Mouse (Mus musculus) heart, embryonic 15.5 days (tissue): Measurements from ENCODE around the gene Ccdc184. TPM values are rescaled to one million over a fixed set of nuclear protein-coding genes. Genes with fewer than 3 reads are reported as not detected.
A peak's percentile ranks its signal among the peaks of the same experiment; 100 is the strongest.

Source experiments
- ATAC-seq: fragments of 200-750 bp; cut with Nextera tagmentation; replicated peaks from 2 replicates; pipeline ENCODE4 v1.8.0; 2017; ENCODE audit warnings: low read depth, moderate TSS enrichment; ENCODE audit not compliant: insufficient number of reproducible peaks, insufficient read depth, low FRiP score
- H3K27ac ChIP-seq: fragments of 300-500 bp; sonication (generic); 2 replicates; pipeline ENCODE4 v1.5.1; 2015; ENCODE audit warnings: mild to moderate bottlenecking, inconsistent platforms
- H3K27me3 ChIP-seq: fragments of 300-500 bp; sonication (generic); 2 replicates; pipeline ENCODE4 v1.6.1; 2015; ENCODE audit warnings: inconsistent platforms
- H3K36me3 ChIP-seq: fragments of 300-500 bp; sonication (generic); 2 replicates; pipeline ENCODE4 v1.6.1; 2015; ENCODE audit warnings: mild to moderate bottlenecking, inconsistent platforms
- H3K4me1 ChIP-seq: fragments of 300-500 bp; sonication (generic); replicated peaks from 2 replicates; pipeline ENCODE4 v1.6.1; 2015; ENCODE audit warnings: inconsistent platforms
- H3K4me2 ChIP-seq: fragments of 300-500 bp; sonication (generic); 2 replicates; pipeline ENCODE4 v1.6.1; 2015; ENCODE audit warnings: inconsistent platforms, mild to moderate bottlenecking, moderate library complexity
- H3K4me3 ChIP-seq: fragments of 300-500 bp; sonication (generic); 2 replicates; pipeline ENCODE4 v1.5.1; 2015; ENCODE audit warnings: mild to moderate bottlenecking, inconsistent platforms
- H3K9ac ChIP-seq: fragments of 300-500 bp; sonication (generic); 2 replicates; pipeline ENCODE4 v1.6.1; 2015; ENCODE audit warnings: mild to moderate bottlenecking, inconsistent platforms
- H3K9me3 ChIP-seq: fragments of 300-500 bp; sonication (generic); replicated peaks from 2 replicates; pipeline ENCODE4 v1.6.1; 2016; ENCODE audit warnings: inconsistent platforms
- WGBS: fragments of 180-500 bp; shearing (Covaris S2); methylation state at CpG from one replicate; pipeline ENCODE4 v1.1.7; 2015; ENCODE audit warnings: mixed read lengths; 5-methylcytosine and 5-hydroxymethylcytosine counted together
- polyA plus RNA-seq: library from polyadenylated mRNA; unstranded; fragments of >200 nt; fragmentation: Nextera tagmentation; extraction: Ambion mirVana; gene quantifications from 2 replicates; pipeline ENCODE4 v1.2.1, GENCODE M21; 2015

Ccdc184 gene
- polyA plus RNA-seq, 1 experiment from 2014 or later = 1.6 TPM

DNA sequence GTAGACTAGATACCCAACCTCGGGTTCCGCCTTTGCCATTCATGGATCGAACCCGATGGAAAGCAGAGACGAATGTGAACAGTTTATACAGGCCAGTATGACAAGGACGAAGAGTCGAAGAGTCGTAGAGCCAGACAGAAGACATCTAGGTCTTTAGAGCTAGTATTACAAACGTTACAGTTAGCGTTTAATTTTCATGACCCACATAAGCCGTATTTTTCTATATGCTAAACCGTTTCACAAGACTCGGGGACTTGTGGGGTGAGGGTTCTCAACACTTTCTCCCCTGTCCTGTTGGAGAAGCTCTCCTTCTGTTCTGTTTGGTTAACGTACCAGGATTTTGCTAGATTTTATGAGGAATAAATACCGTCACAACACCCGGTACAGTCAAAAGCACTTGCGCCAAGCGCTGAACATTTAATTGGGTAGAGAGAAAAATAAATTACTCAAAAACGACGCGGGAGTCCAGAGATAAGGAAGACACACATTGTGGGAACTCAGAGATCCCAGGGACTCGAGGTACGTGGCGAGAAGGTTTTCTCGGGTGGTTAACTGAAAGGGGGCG is 13.7 kb downstream of the Ccdc184 start:
- Histone ChIP-seq H3K9ac (peak overlapping the region; percentile 48), H3K4me1 (peaks cover 12% of the 10 kb centered on the region), H3K9me3 (no peaks in the 10 kb centered on the region), H3K27me3 (no peaks in the 10 kb centered on the region), H3K4me2 (peak overlapping the region; percentile 70), H3K4me3 (peak overlapping the region; percentile 49), H3K36me3 (no peaks in the 10 kb centered on the region), H3K27ac (peak overlapping the region; percentile 90)
- no peak for ATAC-seq
- WGBS = 7% methylated on average over 26 of the region's 26 CpGs

GRCm38 (mm10) chr15:98181132-98181711 is 14.3 kb downstream of the Ccdc184 start:
- Histone ChIP-seq H3K27me3 (no peaks in the 10 kb centered on the region; the same call in 1 of the 2 replicates), H3K9me3 (no peaks in the 10 kb centered on the region), H3K9ac (peak overlapping the region; percentile 48), H3K27ac (peak overlapping the region; percentile 90), H3K36me3 (no peaks in the 10 kb centered on the region), H3K4me3 (peak overlapping the region; percentile 49), H3K4me2 (peak overlapping the region; percentile 70), H3K4me1 (peaks cover 12% of the 10 kb centered on the region)
- ATAC-seq = peak; percentile 98
- under 1% methylated on average over 30 of the region's 30 CpGs for WGBS

GRCm38 (mm10) chr15:98181856-98182570 is 15.1 kb downstream of the Ccdc184 start:
- Histone ChIP-seq H3K4me2 (peak overlapping the region; percentile 70), H3K4me3 (no peak overlapping the region; the same call in 1 of the 2 replicates), H3K4me1 (peaks cover 12% of the 10 kb centered on the region), H3K27me3 (no peaks in the 10 kb centered on the region; the same call in 1 of the 2 replicates), H3K36me3 (no peaks in the 10 kb centered on the region), H3K9ac (no peak overlapping the region; the same call in 1 of the 2 replicates), H3K27ac (peak overlapping the region; percentile 90; the same call in 1 of the 2 replicates), H3K9me3 (no peaks in the 10 kb centered on the region)
- WGBS = 54% methylated on average over 12 of the region's 12 CpGs
- no peak for ATAC-seq

DNA sequence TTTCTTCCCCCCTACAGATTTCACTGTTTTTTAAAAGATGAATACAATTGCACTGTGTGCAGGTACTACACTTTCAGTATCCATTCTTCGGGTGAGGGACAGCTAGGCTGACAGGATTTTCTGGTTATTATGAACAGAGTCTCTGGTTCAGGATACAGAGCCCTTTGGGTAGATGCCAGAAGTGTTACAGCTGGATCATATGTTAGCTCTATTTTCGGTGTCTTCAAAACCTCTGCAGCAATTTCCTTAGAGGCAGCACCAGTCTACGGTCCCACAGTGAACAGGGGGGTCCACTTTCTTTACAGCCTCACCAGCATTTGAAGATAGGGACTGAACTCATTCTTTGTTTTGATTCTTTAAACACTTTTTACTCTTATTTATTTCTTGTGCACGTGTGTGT is 17.5 kb downstream of the Ccdc184 start:
- Histone ChIP-seq H3K27ac (no peak overlapping the region), H3K9ac (no peak overlapping the region), H3K27me3 (no peaks in the 10 kb centered on the region; the same call in 1 of the 2 replicates), H3K4me3 (no peak overlapping the region), H3K4me2 (no peak overlapping the region), H3K9me3 (no peaks in the 10 kb centered on the region), H3K4me1 (peaks cover 12% of the 10 kb centered on the region), H3K36me3 (no peaks in the 10 kb centered on the region)
- 47% methylated on average over 4 of the region's 4 CpGs for WGBS
- no peak for ATAC-seq

DNA sequence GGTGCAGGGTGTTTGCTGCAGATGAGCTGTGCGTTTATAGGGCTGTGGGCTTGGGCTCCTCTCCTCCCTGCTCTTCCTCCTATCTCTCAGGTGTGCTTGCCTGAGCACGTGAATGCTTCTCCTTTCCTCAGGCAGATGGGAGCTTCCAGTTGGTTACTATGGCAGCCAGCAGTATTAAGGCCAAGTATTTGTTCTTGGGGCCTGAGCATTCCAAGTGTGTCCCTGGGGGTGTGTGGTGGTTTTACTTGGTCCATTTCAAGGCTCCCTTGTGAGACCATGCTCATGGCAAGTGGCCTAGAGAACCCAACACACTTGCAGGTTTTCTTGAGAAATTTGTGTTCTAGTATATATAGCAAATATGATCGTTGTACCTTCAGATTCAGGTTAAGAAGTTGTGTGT is 28.5 kb downstream of the Ccdc184 start, which contains the start of gene Olfr288:
Olfr288 (minus strand) TSS at position 101 of the 400 bp plus-strand sequence.
- H3K9ac ChIP-seq = no peak within 1 kb of the TSS
- no peak within 1 kb of the TSS for H3K27ac ChIP-seq
- WGBS = 67% methylated on average over 3 of the region's 3 CpGs
- H3K36me3 ChIP-seq = no peaks in the 10 kb centered on the region
- no peak; the same call in 1 of the 2 replicates for ATAC-seq
- H3K9me3 ChIP-seq = no peaks in the 10 kb centered on the region
- H3K4me1 ChIP-seq = no peaks in the 10 kb centered on the region
- no peak within 1 kb of the TSS for H3K4me2 ChIP-seq
- no peak within 1 kb of the TSS for H3K4me3 ChIP-seq
- no peaks in the 10 kb centered on the region for H3K27me3 ChIP-seq

DNA sequence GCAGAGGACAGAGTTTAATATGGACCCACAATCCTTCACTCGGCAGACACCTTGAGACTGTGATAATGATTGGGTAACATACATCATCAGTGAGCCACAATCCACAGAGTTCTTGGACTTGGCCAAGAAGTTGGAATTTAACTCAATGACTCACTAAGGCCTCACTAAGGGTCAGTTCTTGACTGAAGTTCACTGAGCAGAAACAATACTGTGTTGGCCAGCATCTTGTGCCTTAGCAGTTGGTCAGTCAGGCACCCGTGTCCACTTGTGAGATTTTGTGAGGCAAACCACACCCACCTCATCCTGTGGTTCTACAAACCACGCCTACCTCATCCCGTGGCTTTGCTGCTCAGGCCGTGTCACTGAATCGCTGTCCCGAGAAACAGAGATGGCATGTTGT is 42.7 kb downstream of the Ccdc184 start:
- H3K4me2 ChIP-seq = no peak overlapping the region
- no peak overlapping the region for H3K4me3 ChIP-seq
- no peaks in the 10 kb centered on the region for H3K4me1 ChIP-seq
- H3K27ac ChIP-seq = no peak overlapping the region
- no peak for ATAC-seq
- H3K27me3 ChIP-seq = no peaks in the 10 kb centered on the region
- no peaks in the 10 kb centered on the region for H3K36me3 ChIP-seq
- no peaks in the 10 kb centered on the region for H3K9me3 ChIP-seq
- H3K9ac ChIP-seq = no peak overlapping the region
- WGBS = 78% methylated on average over 7 of the region's 7 CpGs

DNA sequence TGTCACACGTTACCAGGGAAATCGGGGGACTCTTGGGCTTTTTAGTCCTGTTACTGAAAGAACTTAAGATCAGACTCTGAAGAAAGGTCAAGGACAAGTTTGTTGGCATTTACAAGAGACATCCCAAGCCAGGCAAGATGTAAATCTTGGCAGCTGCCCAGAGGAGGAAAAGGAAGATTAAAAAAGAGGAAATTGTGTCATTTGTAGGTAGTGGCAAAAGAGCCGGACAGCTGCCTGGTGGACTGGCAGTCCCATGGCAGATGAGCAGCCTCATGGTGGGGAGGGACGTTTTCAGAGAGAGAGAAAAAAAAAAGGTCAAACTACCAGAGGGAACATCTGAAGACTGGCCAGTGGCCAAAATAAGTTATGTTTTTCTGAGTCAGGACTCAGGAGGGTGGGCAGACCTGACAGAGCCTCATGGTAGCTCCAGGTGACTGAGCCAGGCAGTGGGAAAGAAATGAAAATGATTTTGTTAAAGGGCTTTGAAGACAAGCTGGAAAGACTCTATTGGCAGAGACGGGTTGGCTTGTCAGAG is 46.4 kb downstream of the Ccdc184 start:
- Histone ChIP-seq H3K27me3 (no peaks in the 10 kb centered on the region), H3K4me1 (no peaks in the 10 kb centered on the region)
- ATAC-seq = no peak

DNA sequence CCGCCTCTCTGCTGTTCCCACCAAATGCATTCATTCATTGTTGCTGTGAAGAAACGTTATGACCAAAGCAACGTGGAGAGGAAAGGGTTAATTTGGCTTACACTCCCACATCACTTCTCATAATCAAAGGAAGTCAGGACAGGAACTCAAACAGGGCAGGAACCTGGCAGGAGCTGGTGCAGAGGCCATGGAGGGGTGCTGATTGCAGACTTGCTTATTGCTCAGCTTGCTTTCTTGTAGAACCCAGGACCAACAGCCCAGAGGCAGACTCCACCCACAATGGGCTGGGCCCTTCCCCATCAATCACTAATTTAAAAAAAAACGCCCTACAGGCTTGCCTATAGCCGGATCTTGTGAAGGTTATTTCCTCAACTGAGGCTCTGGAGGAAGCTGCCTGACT is 47.2 kb downstream of the Ccdc184 start:
- Histone ChIP-seq H3K9me3 (no peaks in the 10 kb centered on the region), H3K4me2 (no peak overlapping the region), H3K36me3 (no peaks in the 10 kb centered on the region), H3K27me3 (no peaks in the 10 kb centered on the region), H3K9ac (no peak overlapping the region), H3K4me3 (no peak overlapping the region), H3K4me1 (no peaks in the 10 kb centered on the region), H3K27ac (no peak overlapping the region)
- 66% methylated on average over 5 of the region's 5 CpGs for WGBS
- ATAC-seq = no peak

More for the DNA sequence above, 46.4 kb downstream of the Ccdc184 start:
- Histone ChIP-seq H3K36me3 (no peaks in the 10 kb centered on the region), H3K4me2 (no peak overlapping the region), H3K27ac (no peak overlapping the region), H3K4me3 (no peak overlapping the region), H3K9me3 (no peaks in the 10 kb centered on the region), H3K9ac (no peak overlapping the region)
- 61% methylated on average over 5 of the region's 5 CpGs for WGBS

Other genes with a start within 250 kb of the Ccdc184 start
- 31.9 and 40.5 TPM in 2 replicates for gene Tmem106c, start 203.0 kb upstream of the Ccdc184 start, polyA plus RNA-seq
- 8.3 and 35.1 TPM in 2 replicates for gene Col2a1, start 162.5 kb upstream of the Ccdc184 start, polyA plus RNA-seq
- gene Pfkm, start 74.6 kb upstream of the Ccdc184 start, polyA plus RNA-seq = 119 and 127 TPM in 2 replicates
- 16.7 and 19.0 TPM in 2 replicates for gene Senp1, start 73.4 kb upstream of the Ccdc184 start, polyA plus RNA-seq
- 77.6 and 78.1 TPM in 2 replicates for gene Asb8, start 1.5 kb upstream of the Ccdc184 start, polyA plus RNA-seq
- gene Olfr288, start 28.4 kb downstream of the Ccdc184 start, polyA plus RNA-seq = not detected in 2 replicates
- gene Gm44579, start 53.8 kb downstream of the Ccdc184 start, polyA plus RNA-seq = not detected in 2 replicates
- gene Olfr287, start 53.9 kb downstream of the Ccdc184 start, polyA plus RNA-seq = not detected in 2 replicates
- not detected in 2 replicates for gene Olfr286, start 67.3 kb downstream of the Ccdc184 start, polyA plus RNA-seq
- not detected in 2 replicates for gene H1fnt, start 90.1 kb downstream of the Ccdc184 start, polyA plus RNA-seq
- gene Zfp641, start 129.0 kb downstream of the Ccdc184 start, polyA plus RNA-seq = 1.1 and 1.8 TPM in 2 replicates
- gene Olfr285, start 150.2 kb downstream of the Ccdc184 start, polyA plus RNA-seq = not detected in 2 replicates
- gene Olfr284, start 173.8 kb downstream of the Ccdc184 start, polyA plus RNA-seq = not detected in 2 replicates
- gene Olfr283, start 213.8 kb downstream of the Ccdc184 start, polyA plus RNA-seq = not detected in 2 replicates